Mouse (Mus musculus) layer of hippocampus, adult 9-10 months (tissue): ENCODE measurements at regions not wholly inside any gene's neighbourhood (a gene's known extent, or its start where the extent isn't known, plus 50 kb on each side); places are given as distances from the start of the nearest gene placed in this dataset.

Experiments used
- DNase-seq: peaks from one replicate; pipeline ENCODE4 v3.0.0; 2022; ENCODE audit warnings: low spot score

- no peak for DNase-seq
Observed at GRCm38 (mm10) chr12:15392641-15393040, 424.1 kb downstream of the Trib2 start.

GRCm38 (mm10) chr12:15388574-15388973 is 428.1 kb downstream of the Trib2 start:
- DNase-seq: no peak

- DNase-seq: no peak
Observed at GRCm38 (mm10) chr12:15357808-15358207, 458.9 kb downstream of the Trib2 start.

GRCm38 (mm10) chr12:15320697-15321449 is 495.8 kb downstream of the Trib2 start:
- DNase-seq: no peak

- no peak for DNase-seq
Observed at GRCm38 (mm10) chr12:15319647-15320046, 497.1 kb downstream of the Trib2 start.

- no peak for DNase-seq
Observed at GRCm38 (mm10) chr12:15294898-15295297, 521.8 kb downstream of the Trib2 start.

- no peak for DNase-seq
Observed at GRCm38 (mm10) chr12:15262165-15262564, 554.6 kb downstream of the Trib2 start.

- no peak for DNase-seq
Observed at GRCm38 (mm10) chr12:15261604-15262003, 555.1 kb downstream of the Trib2 start.

GRCm38 (mm10) chr12:15260907-15261415 is 555.8 kb downstream of the Trib2 start:
- DNase-seq: no peak

- no peak for DNase-seq
Observed at GRCm38 (mm10) chr12:15244966-15245365, 571.8 kb downstream of the Trib2 start.

- DNase-seq: no peak
Observed at GRCm38 (mm10) chr12:15222497-15223170, 594.1 kb downstream of the Trib2 start.

GRCm38 (mm10) chr12:15218504-15218903 is 598.2 kb downstream of the Trib2 start:
- no peak for DNase-seq

GRCm38 (mm10) chr12:15216180-15216579 is 600.5 kb downstream of the Trib2 start:
- no peak for DNase-seq

- no peak for DNase-seq
Observed at GRCm38 (mm10) chr12:15174411-15175041, 642.2 kb downstream of the Trib2 start.

- no peak for DNase-seq
Observed at GRCm38 (mm10) chr12:15162605-15163004, 654.1 kb downstream of the Trib2 start.

- DNase-seq: no peak
Observed at GRCm38 (mm10) chr12:15161864-15162263, 654.9 kb downstream of the Trib2 start.

GRCm38 (mm10) chr12:15160478-15160998 is 656.2 kb downstream of the Trib2 start:
- no peak for DNase-seq

GRCm38 (mm10) chr12:15146398-15146797 is 670.3 kb downstream of the Trib2 start:
- no peak for DNase-seq

- no peak for DNase-seq
Observed at GRCm38 (mm10) chr12:15137039-15137438, 679.7 kb downstream of the Trib2 start.

- DNase-seq: no peak
Observed at GRCm38 (mm10) chr12:15124179-15124578, 692.5 kb downstream of the Trib2 start.

GRCm38 (mm10) chr12:15122586-15123212 is 694.0 kb downstream of the Trib2 start:
- no peak for DNase-seq

GRCm38 (mm10) chr12:15115556-15115955 is 701.2 kb downstream of the Trib2 start:
- DNase-seq: no peak
